Mouse (Mus musculus) gastrocnemius, postnatal 36 days (tissue): ENCODE measurements around the gene Traf6. TPM values are rescaled to one million over a fixed set of nuclear protein-coding genes. Genes with fewer than 3 reads are reported as not detected.
A peak's percentile ranks its signal among the peaks of the same experiment; 100 is the strongest.

Source experiments
- DNase-seq, 2 experiments: peaks; one replicate each; pipeline ENCODE4 v3.0.0; 2022
- intact Hi-C: fragments of 180-260 bp; cut with DNase I; formaldehyde crosslinking; loops from one replicate; pipeline ENCODE4 v1.15.1; 2025
- long read RNA-seq, 2 experiments: library from polyadenylated mRNA; stranded (forward); transcript quantifications; one replicate each; pipeline ENCODE4 v2.0.0; 2021
- total RNA-seq, 2 experiments: library from RNA; stranded (reverse); gene quantifications; 2 replicates each; pipeline ENCODE4 v1.2.3; 2021

Gene Traf6
- total RNA-seq: 1 to 10 TPM; 7.9 to 9.2 TPM
- long read RNA-seq, experiment 1, full-length matches to known transcripts: 1 of 2 reads
- long read RNA-seq, experiment 1, partial matches to known transcripts: 0 of 2 reads
- long read RNA-seq, experiment 1, other reads (novel, unspliced or antisense): 1 of 2 reads
- long read RNA-seq, experiment 2, partial matches to known transcripts: 0 of 4 reads
- long read RNA-seq, experiment 2, other reads (novel, unspliced or antisense): 4 of 4 reads

GRCm38 (mm10) chr2:101678236-101679021 is at the start of gene Traf6:
Gene Traf6, plus strand, starts transcription at chr2:101678429.
- intact Hi-C loops: no loop called here
- peak; percentile 76 to 86 for DNase-seq

GRCm38 (mm10) chr2:101638979-101639839 is 39.0 kb upstream of the Traf6 start:
- DNase-seq: no peak
- intact Hi-C loops: no loop called here

- intact Hi-C loops: no loop called here
- DNase-seq: no peak
Measured at GRCm38 (mm10) chr2:101639840-101640350, 38.3 kb upstream of the Traf6 start.

- intact Hi-C loops: no loop called here
- DNase-seq: no peak
Measured at GRCm38 (mm10) chr2:101645841-101646240, 32.4 kb upstream of the Traf6 start.

GRCm38 (mm10) chr2:101648361-101648760 is 29.9 kb upstream of the Traf6 start:
- intact Hi-C loops: no loop called here
- DNase-seq: no peak

- intact Hi-C loops: no loop called here
- DNase-seq: no peak
Measured at GRCm38 (mm10) chr2:101649114-101649671, 29.0 kb upstream of the Traf6 start, which contains the start of the genes Rag1 and B230118H07Rik. Gene Rag1, minus strand, starts transcription at chr2:101649501. Gene B230118H07Rik, minus strand, starts transcription at chr2:101649532.

GRCm38 (mm10) chr2:101650446-101650845 is 27.8 kb upstream of the Traf6 start:
- intact Hi-C loops: loop anchor here (5.0 kb wide), 1 partner anchor 178 kb away; no protein-coding TSS in a partner anchor
- DNase-seq: no peak

- DNase-seq: no peak
- intact Hi-C loops: loop anchor here (5.0 kb wide), 1 partner anchor 180 kb away; no protein-coding TSS in a partner anchor
Measured at GRCm38 (mm10) chr2:101652204-101652920, 25.9 kb upstream of the Traf6 start.

GRCm38 (mm10) chr2:101652921-101653597 is 25.2 kb upstream of the Traf6 start:
- intact Hi-C loops: loop anchor here (5.0 kb wide), 1 partner anchor 181 kb away; no protein-coding TSS in a partner anchor
- peak; percentile 37 to 61 for DNase-seq

- no peak for DNase-seq
- intact Hi-C loops: no loop called here
Measured at GRCm38 (mm10) chr2:101660536-101660935, 17.7 kb upstream of the Traf6 start.

- intact Hi-C loops: no loop called here
- DNase-seq: peak; percentile 52 to 53
Measured at GRCm38 (mm10) chr2:101665058-101665702, 13.0 kb upstream of the Traf6 start.

GRCm38 (mm10) chr2:101665703-101666092 is 12.5 kb upstream of the Traf6 start:
- DNase-seq: no peak
- intact Hi-C loops: no loop called here

GRCm38 (mm10) chr2:101668751-101669150 is 9.5 kb upstream of the Traf6 start:
- intact Hi-C loops: no loop called here

GRCm38 (mm10) chr2:101673547-101673946 is 4.7 kb upstream of the Traf6 start:
- intact Hi-C loops: no loop called here
- no peak for DNase-seq

More at GRCm38 (mm10) chr2:101668751-101669150, 9.5 kb upstream of the Traf6 start:
- no peak for DNase-seq

GRCm38 (mm10) chr2:101679164-101679784 is 1.0 kb downstream of the Traf6 start:
- no peak for DNase-seq
- intact Hi-C loops: no loop called here

GRCm38 (mm10) chr2:101684421-101684820 is 6.2 kb downstream of the Traf6 start:
- intact Hi-C loops: no loop called here
- DNase-seq: peak; percentile 40 to 54

- DNase-seq: no peak
- intact Hi-C loops: no loop called here
Measured at GRCm38 (mm10) chr2:101688011-101688410, 9.8 kb downstream of the Traf6 start.
